Mouse (Mus musculus): ENCODE results near the gene Ins2.

The Ins2 gene

GRCm38 (mm10) chr7:142743281-142743680 is at the start of gene Ins2:
Gene Ins2, minus strand, starts transcription at chr7:142743381.
- no peak for DNase-seq

- DNase-seq, result no peak
These were observed 49.6 kb upstream of the Ins2 start for GRCm38 (mm10) chr7:142792650-142793275.

GRCm38 (mm10) chr7:142789667-142790066 is 46.5 kb upstream of the Ins2 start:
- DNase-seq, result no peak

- peak; percentile 23 to 44 for DNase-seq
These were observed 5.4 kb downstream of the Ins2 start for GRCm38 (mm10) chr7:142737772-142738171.

GRCm38 (mm10) chr7:142736943-142737490 is 6.2 kb downstream of the Ins2 start:
- peak; percentile 14 to 48 for DNase-seq

- peak in 1 of 2 experiments; percentile 2 for DNase-seq
These were observed 17.2 kb downstream of the Ins2 start for GRCm38 (mm10) chr7:142725973-142726372.

- DNase-seq, result peak; percentile 27 to 51
These were observed 22.5 kb downstream of the Ins2 start for GRCm38 (mm10) chr7:142720725-142721124.

GRCm38 (mm10) chr7:142714783-142715498 is 28.2 kb downstream of the Ins2 start:
- peak; percentile 36 to 63 for DNase-seq

- no peak for DNase-seq
These were observed 36.3 kb downstream of the Ins2 start for GRCm38 (mm10) chr7:142706873-142707272.

GRCm38 (mm10) chr7:142699334-142699860 is 43.8 kb downstream of the Ins2 start:
- no peak for DNase-seq

- no peak for DNase-seq
These were observed 64.6 kb downstream of the Ins2 start for GRCm38 (mm10) chr7:142678611-142679010.

GRCm38 (mm10) chr7:142675644-142676043 is 67.5 kb downstream of the Ins2 start:
- DNase-seq, result peak; percentile 64 to 81

- no peak for DNase-seq
These were observed 68.0 kb downstream of the Ins2 start for GRCm38 (mm10) chr7:142675141-142675540.

- peak; percentile 76 to 82 for DNase-seq
These were observed 71.1 kb downstream of the Ins2 start for GRCm38 (mm10) chr7:142672120-142672519.

- DNase-seq, result peak in 1 of 2 experiments; percentile 39
These were observed 72.1 kb downstream of the Ins2 start for GRCm38 (mm10) chr7:142671067-142671466.

- DNase-seq, result no peak
These were observed 73.2 kb downstream of the Ins2 start, which contains the start of gene Gm49394 for GRCm38 (mm10) chr7:142669751-142670625. Gene Gm49394, minus strand, starts transcription at chr7:142669942.

GRCm38 (mm10) chr7:142668328-142668727 is 74.9 kb downstream of the Ins2 start:
- no peak for DNase-seq

- DNase-seq, result no peak
These were observed 75.7 kb downstream of the Ins2 start for GRCm38 (mm10) chr7:142667521-142667920.

- DNase-seq, result no peak
These were observed 76.5 kb downstream of the Ins2 start, which contains the start of gene Igf2 for GRCm38 (mm10) chr7:142666659-142667058. Gene Igf2, minus strand, starts transcription at chr7:142666816.

- DNase-seq, result no peak
These were observed 77.1 kb downstream of the Ins2 start for GRCm38 (mm10) chr7:142666109-142666508.

- DNase-seq, result no peak
These were observed 77.8 kb downstream of the Ins2 start for GRCm38 (mm10) chr7:142665364-142665763.

GRCm38 (mm10) chr7:142664465-142665029 is 78.6 kb downstream of the Ins2 start:
- DNase-seq, result no peak

Data from cerebellum, postnatal 25 days (tissue).